Mouse (Mus musculus): ENCODE data around the gene Cnot6l. TPM values are rescaled to one million over a fixed set of nuclear protein-coding genes. Genes with fewer than 3 reads are reported as not detected.

The Cnot6l gene
- polyA plus RNA-seq (2012; rRNA removed) = 5.2 and 8.2 TPM in 2 replicates

DNA sequence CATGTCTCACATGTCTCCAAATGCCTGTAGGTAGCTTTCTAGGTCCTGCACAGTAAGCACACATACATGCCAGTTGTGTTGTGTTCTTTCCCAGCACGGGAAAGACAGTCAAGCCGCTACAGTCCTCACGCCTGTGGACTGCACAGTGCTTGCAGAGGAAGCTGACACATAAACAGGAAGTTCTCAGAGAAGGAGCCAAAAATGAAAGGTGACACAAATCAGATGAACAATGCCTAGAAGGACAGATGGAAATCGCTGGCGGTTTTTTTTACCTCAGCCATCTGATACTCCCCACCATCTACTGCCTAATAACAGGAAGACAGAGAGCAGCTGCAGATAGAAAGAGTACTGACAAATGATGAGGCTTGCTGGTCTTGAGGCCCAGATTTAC is at the start of gene Cnot6l:
Cnot6l (minus strand) TSS at position 151 of the 391 bp plus-strand sequence.
- H3K4me1 ChIP-seq (ENCODE audit: control insufficient read depth, insufficient read depth, low read length) = peaks cover 11% of the 10 kb centered on the region
- peak; percentile 23 for DNase-seq
- WGBS = 9% methylated on average over 5 of the region's 5 CpGs
- TF ChIP-seq CTCF (IDR thresholded peaks at IDR 0.05; ENCODE audit: insufficient read depth, low read length) = no peak
- peak; percentile 62; the same call in 1 of the 2 replicates for TF ChIP-seq POLR2A (IDR thresholded peaks at IDR 0.05; ENCODE audit: borderline replicate concordance, extremely low read depth, low read depth, low read length)
- H3K4me3 ChIP-seq (replicated peaks; ENCODE audit: extremely low read depth, low read depth, low read length) = peak within 1 kb of the TSS; percentile 75

DNA sequence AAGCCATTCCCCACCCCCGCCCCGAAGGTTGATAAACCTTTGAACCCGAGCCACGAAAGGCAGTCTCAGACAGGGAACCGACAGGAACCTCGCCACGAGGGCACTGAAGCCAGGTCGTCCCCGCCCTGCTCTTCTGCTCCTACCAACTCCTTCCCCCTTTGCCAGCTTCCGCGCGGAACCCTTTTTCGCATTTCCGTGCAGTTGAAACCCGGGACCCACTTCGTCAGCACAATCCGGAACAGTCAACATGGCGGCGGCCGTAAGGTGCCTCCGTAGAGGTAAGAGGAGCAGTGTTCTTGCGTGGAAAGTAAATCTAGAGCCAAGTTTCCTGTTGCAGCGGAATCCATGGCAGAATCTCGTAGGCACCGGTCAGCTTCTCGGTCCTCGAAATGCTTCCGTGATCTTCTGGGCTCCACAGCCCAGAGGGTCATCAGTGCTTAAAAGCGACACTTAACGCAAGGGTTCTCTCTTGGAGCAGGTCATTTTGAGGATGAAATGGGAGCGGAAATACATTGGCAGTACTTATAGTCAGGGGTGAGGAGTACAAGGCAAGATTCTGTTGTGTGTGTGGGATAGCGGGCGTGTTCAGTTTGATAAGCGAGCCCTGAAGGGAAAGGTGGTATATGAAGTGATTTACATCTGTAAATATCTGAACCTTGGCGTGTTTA is 46.1 kb upstream of the Cnot6l start:
- TF ChIP-seq CTCF (IDR thresholded peaks at IDR 0.05; ENCODE audit: insufficient read depth, low read length) (no peak), POLR2A (IDR thresholded peaks at IDR 0.05; ENCODE audit: borderline replicate concordance, extremely low read depth, low read depth, low read length) (peak; percentile 97)
- under 1% methylated on average over 35 of the region's 35 CpGs for WGBS
- Histone ChIP-seq H3K4me3 (replicated peaks; ENCODE audit: extremely low read depth, low read depth, low read length) (peak overlapping the region; percentile 79), H3K4me1 (ENCODE audit: control insufficient read depth, insufficient read depth, low read length) (peaks cover 6% of the 10 kb centered on the region; the same call in 1 of the 2 replicates)
- peak; percentile 94 for DNase-seq

DNA sequence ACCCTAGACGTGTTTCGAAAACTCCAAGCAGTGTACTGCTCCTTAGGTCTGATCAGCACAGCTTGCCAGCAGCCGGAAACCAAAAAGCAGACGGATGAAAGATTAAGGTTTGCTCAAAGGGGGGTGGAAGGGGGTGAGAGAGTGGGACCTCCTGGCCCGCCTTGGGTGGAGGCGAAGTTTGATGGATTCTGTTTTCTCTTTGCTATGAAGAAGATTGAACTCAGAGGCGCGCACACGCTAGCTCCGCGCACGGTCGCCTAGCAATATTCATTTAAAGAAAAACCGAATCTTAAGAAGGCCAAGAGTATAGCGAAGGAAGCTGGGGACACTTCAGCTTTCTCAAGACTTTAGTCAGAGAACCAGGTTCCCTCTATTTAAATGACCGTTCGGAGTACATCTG is 45.5 kb upstream of the Cnot6l start, which contains the start of gene Mrpl1:
Mrpl1 (plus strand) TSS at position 35 of the 400 bp plus-strand sequence.
- Histone ChIP-seq H3K4me1 (ENCODE audit: control insufficient read depth, insufficient read depth, low read length) (peaks cover 6% of the 10 kb centered on the region; the same call in 1 of the 2 replicates), H3K4me3 (replicated peaks; ENCODE audit: extremely low read depth, low read depth, low read length) (peak within 1 kb of the TSS; percentile 79)
- 1% methylated on average over 17 of the region's 17 CpGs for WGBS
- DNase-seq = peak; percentile 43
- TF ChIP-seq CTCF (IDR thresholded peaks at IDR 0.05; ENCODE audit: insufficient read depth, low read length) (no peak), POLR2A (IDR thresholded peaks at IDR 0.05; ENCODE audit: borderline replicate concordance, extremely low read depth, low read depth, low read length) (no peak)

DNA sequence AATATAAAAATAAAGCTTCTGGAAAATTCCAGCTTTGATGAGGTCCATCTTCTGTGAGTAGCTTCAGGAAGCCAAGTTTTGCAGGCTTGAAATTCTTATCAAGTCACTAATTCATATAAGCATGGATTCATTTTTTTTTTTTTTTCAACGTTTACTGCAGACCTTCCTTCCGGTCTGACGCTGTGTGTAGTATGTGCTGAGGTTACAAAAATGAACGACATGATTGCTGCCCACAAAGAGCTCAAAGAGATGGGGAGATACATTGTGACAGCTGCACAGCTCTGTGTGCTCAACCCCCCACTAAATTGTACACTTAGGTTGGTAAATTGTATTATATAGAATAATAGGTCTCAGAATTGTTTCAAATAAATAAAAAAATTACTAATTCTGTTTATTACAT is 44.6 kb upstream of the Cnot6l start:
- TF ChIP-seq CTCF (IDR thresholded peaks at IDR 0.05; ENCODE audit: insufficient read depth, low read length) (no peak), POLR2A (IDR thresholded peaks at IDR 0.05; ENCODE audit: borderline replicate concordance, extremely low read depth, low read depth, low read length) (no peak)
- Histone ChIP-seq H3K4me3 (replicated peaks; ENCODE audit: extremely low read depth, low read depth, low read length) (no peak overlapping the region), H3K4me1 (ENCODE audit: control insufficient read depth, insufficient read depth, low read length) (peaks cover 6% of the 10 kb centered on the region; the same call in 1 of the 2 replicates)
- WGBS = 7% methylated on average over 4 of the region's 4 CpGs
- DNase-seq = no peak

DNA sequence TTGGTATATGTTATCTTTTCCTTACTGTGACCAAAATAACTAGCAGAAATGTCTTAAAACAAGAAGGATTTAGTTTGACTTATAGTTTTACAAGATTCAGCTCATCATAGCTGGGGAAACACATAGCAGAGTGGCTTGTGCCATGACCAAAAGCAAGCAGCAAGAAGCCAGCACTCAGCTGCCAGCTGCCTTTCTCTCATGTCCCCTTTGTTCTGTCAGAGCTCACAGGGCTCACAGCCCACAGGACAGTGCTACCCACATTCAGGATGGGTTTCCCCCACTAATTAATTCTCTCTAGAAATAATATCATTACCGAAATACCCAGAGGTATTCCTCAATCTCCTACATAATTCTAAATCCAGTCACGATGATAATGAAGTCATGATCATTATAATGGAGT is 43.6 kb upstream of the Cnot6l start:
- Histone ChIP-seq H3K4me1 (ENCODE audit: control insufficient read depth, insufficient read depth, low read length) (peaks cover 6% of the 10 kb centered on the region; the same call in 1 of the 2 replicates), H3K4me3 (replicated peaks; ENCODE audit: extremely low read depth, low read depth, low read length) (no peak overlapping the region)
- DNase-seq = no peak
- TF ChIP-seq CTCF (IDR thresholded peaks at IDR 0.05; ENCODE audit: insufficient read depth, low read length) = no peak
- no peak for TF ChIP-seq POLR2A (IDR thresholded peaks at IDR 0.05; ENCODE audit: borderline replicate concordance, extremely low read depth, low read depth, low read length)
- 85% methylated on average over 2 of the region's 2 CpGs for WGBS

DNA sequence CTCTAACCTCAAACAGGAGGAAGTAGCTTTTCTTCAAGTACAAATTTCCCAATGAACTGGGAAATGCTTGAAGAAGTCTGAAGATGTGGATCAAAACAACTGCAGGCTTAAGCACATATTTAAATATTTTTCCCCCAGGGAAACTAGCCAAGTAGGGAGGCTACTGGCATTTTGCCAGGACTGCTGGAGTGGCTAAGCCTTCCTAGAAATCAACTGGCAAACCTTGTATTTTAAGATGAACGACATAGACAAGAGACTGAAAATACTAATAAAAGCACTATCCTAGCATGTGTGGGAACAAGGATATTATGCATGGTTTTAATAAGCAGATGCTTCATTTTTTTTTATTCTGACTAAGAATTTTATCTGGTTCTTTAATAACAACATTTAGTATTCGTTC is 42.9 kb upstream of the Cnot6l start:
- H3K4me1 ChIP-seq (ENCODE audit: control insufficient read depth, insufficient read depth, low read length) = peaks cover 6% of the 10 kb centered on the region; the same call in 1 of the 2 replicates
- DNase-seq = peak; percentile 69
- 8% methylated on average over 2 of the region's 2 CpGs for WGBS
- TF ChIP-seq POLR2A (IDR thresholded peaks at IDR 0.05; ENCODE audit: borderline replicate concordance, extremely low read depth, low read depth, low read length) (no peak), CTCF (IDR thresholded peaks at IDR 0.05; ENCODE audit: insufficient read depth, low read length) (no peak)
- H3K4me3 ChIP-seq (replicated peaks; ENCODE audit: extremely low read depth, low read depth, low read length) = no peak overlapping the region

DNA sequence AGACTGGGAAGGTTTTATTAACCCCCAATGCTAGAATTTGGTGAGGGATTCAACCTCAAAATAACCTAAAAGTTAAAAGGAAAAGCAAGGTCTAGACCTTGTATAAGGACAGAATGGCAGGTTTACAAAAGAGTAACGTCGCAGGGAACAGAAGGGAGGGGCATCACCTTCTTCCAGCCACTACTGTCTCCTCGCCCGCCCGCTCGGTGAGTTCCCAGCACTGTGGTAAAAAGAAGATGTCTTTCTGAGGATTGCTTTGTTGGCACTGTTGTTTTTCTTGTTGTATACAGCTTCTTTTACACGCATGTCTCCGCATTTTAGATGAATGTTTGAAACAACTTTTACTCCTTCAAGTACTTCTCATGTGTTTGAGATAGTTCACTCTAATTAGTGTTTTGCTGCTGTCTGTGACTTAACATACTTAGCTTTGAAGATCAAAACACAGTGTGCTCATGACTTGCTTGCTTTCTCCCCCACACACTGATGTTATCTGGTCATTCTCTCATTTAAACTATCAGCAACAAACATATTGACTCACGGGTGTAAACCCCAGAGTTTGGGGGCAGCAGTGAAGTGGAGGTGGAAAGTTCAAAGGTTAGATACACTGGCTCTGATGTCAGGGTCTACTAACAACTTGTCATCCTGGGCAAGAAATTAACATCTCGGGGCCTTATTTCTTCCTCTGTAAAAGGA is 37.6 kb upstream of the Cnot6l start:
- DNase-seq = no peak
- Histone ChIP-seq H3K4me1 (ENCODE audit: control insufficient read depth, insufficient read depth, low read length) (no peaks in the 10 kb centered on the region), H3K4me3 (replicated peaks; ENCODE audit: extremely low read depth, low read depth, low read length) (no peak overlapping the region)
- WGBS = 69% methylated on average over 10 of the region's 10 CpGs
- TF ChIP-seq CTCF (IDR thresholded peaks at IDR 0.05; ENCODE audit: insufficient read depth, low read length) (no peak), POLR2A (IDR thresholded peaks at IDR 0.05; ENCODE audit: borderline replicate concordance, extremely low read depth, low read depth, low read length) (no peak)

DNA sequence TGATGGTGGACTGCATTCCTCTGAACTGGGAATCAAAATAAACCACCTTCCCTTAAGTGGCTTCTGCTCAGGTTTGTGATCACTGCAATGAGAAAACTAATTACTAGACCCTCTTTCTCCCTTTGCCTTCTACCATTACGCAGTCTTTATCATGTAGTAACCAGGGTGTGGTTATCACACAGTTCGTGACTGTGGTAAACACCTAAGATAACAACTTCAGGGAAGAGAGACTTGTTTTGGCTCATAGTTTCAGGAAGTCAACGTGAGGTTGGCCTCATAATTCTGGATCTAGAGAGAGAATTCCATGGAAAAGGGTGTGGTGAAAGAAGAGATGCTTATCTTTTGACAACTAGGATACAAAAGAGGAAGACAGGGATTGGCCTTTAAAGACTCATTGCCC is 36.3 kb upstream of the Cnot6l start:
- no peak overlapping the region for H3K4me3 ChIP-seq (replicated peaks; ENCODE audit: extremely low read depth, low read depth, low read length)
- 51% methylated on average over 3 of the region's 3 CpGs for WGBS
- DNase-seq = no peak
- no peaks in the 10 kb centered on the region for H3K4me1 ChIP-seq (ENCODE audit: control insufficient read depth, insufficient read depth, low read length)
- TF ChIP-seq POLR2A (IDR thresholded peaks at IDR 0.05; ENCODE audit: borderline replicate concordance, extremely low read depth, low read depth, low read length) = no peak
- TF ChIP-seq CTCF (IDR thresholded peaks at IDR 0.05; ENCODE audit: insufficient read depth, low read length) = no peak

DNA sequence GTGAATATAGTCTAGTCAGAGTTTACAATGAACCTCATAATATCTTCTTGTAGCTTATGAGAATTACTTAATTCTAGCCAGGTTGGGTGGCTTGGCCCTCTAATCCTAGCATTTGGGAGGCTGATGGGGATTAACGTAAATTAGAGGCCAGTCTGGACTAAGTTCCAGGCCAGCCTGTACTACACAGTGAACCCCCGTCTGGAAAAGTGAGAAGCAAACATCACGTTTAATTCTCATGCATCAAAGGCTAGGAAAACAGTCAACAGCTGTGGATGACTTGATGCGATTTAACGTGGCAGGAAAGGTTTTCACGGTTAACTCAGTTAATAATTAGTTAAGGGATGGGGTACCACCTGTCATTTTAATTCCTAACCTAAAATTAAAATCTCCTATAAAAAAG is 34.3 kb upstream of the Cnot6l start:
- Histone ChIP-seq H3K4me1 (ENCODE audit: control insufficient read depth, insufficient read depth, low read length) (no peaks in the 10 kb centered on the region), H3K4me3 (replicated peaks; ENCODE audit: extremely low read depth, low read depth, low read length) (no peak overlapping the region)
- TF ChIP-seq CTCF (IDR thresholded peaks at IDR 0.05; ENCODE audit: insufficient read depth, low read length) (no peak), POLR2A (IDR thresholded peaks at IDR 0.05; ENCODE audit: borderline replicate concordance, extremely low read depth, low read depth, low read length) (no peak)
- WGBS = 78% methylated on average over 6 of the region's 6 CpGs
- DNase-seq = no peak
